Mouse (Mus musculus): ENCODE data around the gene E2f8. TPM values are rescaled to one million over a fixed set of nuclear protein-coding genes. Genes with fewer than 3 reads are reported as not detected.

E2f8 gene
- polyA plus RNA-seq, 1 experiment, result 5.4 TPM

DNA sequence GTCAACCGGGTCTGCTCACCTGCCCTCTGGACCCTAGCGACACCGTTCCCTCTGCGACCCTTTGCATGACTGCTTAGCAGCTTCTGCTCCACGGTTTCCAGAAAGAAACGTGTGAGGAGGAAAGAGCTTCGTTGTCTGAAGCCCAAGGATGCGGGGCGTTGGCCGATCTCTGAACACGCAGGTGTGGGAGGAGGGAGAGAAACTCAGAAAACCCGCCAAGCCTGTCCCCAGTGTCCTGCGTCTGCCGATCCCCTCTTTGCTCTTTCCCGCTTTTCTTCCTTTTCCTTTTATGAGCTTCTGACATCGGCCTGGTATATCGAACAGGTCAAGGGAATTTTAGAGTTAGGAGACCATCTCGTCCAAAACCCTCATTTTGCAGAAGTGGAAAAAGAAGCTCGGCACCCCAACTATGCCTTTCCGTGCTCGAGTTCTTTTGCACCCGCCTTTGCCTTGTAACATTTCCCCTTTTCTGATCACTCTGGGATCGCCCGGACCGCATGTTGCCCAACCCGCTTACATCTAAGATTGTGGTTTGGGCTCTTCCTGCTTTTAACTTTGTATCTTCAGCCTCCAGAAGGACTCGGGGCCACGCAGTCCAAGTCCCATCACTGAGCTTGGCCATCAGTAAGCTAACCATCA lies 694 bp upstream of the E2f8 start:
- Histone ChIP-seq H3K27ac (ENCODE audit: insufficient read depth, low read length) (no peak overlapping the region), H3K27me3 (ENCODE audit: control insufficient read depth, insufficient read depth, low read length) (peaks cover 5% of the 10 kb centered on the region; the same call in 1 of the 2 replicates), H3K4me3 (ENCODE audit: extremely low read depth, insufficient read depth, insufficient read length) (peak overlapping the region; percentile 63), H3K36me3 (ENCODE audit: control insufficient read depth, insufficient read depth, low read length) (no peaks in the 10 kb centered on the region), H3K4me1 (ENCODE audit: control insufficient read depth, insufficient read depth, insufficient read length) (peaks cover 4% of the 10 kb centered on the region)
- DNase-seq (ENCODE audit: low read depth in 1 of 2, low spot score in 2 of 2), result peak in 1 of 2 experiments; percentile 6
- no peak for TF ChIP-seq POLR2A (IDR thresholded peaks at IDR 0.05; ENCODE audit: low read depth, low read length)
- under 1% methylated on average over 28 of the region's 28 CpGs for WGBS

DNA sequence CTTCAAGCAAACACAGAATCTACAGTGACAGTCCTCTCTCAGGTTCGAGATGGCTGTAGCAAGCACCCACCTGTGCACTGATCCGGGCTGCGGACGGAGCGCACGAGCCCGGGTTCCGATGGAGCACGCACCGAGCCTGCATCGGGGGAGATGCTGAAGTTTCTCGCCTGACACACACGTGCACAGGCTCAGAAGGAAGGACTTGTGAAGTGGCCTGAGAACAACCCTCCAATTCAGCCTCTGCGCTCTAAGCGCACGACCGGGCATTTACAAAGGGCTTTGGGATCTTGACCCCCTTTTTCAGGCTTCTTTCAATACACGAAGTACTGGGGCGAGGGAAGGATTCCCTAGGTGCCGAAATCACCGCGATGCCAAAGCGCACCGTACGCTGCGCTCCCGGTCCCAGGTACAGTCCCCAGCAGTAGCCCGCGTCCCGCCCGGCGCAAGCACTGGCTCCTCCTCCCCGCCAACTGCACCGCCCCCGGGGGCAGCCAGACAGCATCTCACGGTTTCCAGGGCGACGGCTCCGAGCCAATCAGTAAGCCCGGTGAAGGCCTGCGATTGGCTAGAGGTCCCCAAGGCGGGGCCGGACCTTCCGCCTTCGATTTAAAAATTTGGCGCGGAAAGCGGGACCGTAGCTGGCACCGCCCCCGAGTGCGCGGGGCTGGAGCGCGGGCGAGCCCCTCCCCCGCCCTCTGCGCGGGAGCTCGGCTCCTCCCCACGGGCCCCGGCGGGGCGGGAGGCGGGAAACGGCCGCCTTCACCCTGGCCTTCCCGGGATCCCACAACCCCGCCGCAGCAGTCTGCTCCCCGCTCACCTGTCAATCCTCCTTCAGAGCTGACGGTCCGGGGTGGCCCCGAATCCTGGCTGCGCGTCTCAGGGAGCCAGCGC lies 560 bp downstream of the E2f8 start:
- H3K27me3 ChIP-seq (ENCODE audit: control insufficient read depth, insufficient read depth, low read length), result peaks cover 5% of the 10 kb centered on the region; the same call in 1 of the 2 replicates
- peaks cover 4% of the 10 kb centered on the region for H3K4me1 ChIP-seq (ENCODE audit: control insufficient read depth, insufficient read depth, insufficient read length)
- DNase-seq (ENCODE audit: low read depth in 1 of 2, low spot score in 2 of 2), result peak; percentile 86 to 94
- H3K4me3 ChIP-seq (ENCODE audit: extremely low read depth, insufficient read depth, insufficient read length), result peak overlapping the region; percentile 63
- no peak overlapping the region for H3K27ac ChIP-seq (ENCODE audit: insufficient read depth, low read length)
- no peaks in the 10 kb centered on the region for H3K36me3 ChIP-seq (ENCODE audit: control insufficient read depth, insufficient read depth, low read length)
- WGBS, result under 1% methylated on average over 77 of the region's 77 CpGs
- TF ChIP-seq CTCF (IDR thresholded peaks at IDR 0.05; ENCODE audit: extremely low read depth, insufficient read depth, insufficient read length, insufficient replicate concordance) (no peak), POLR2A (IDR thresholded peaks at IDR 0.05; ENCODE audit: low read depth, low read length) (no peak)

- TF ChIP-seq CTCF (IDR thresholded peaks at IDR 0.05; ENCODE audit: extremely low read depth, insufficient read depth, insufficient read length, insufficient replicate concordance) (no peak), POLR2A (IDR thresholded peaks at IDR 0.05; ENCODE audit: low read depth, low read length) (no peak)
- Histone ChIP-seq H3K27ac (ENCODE audit: insufficient read depth, low read length) (no peak overlapping the region), H3K27me3 (ENCODE audit: control insufficient read depth, insufficient read depth, low read length) (peaks cover 5% of the 10 kb centered on the region; the same call in 1 of the 2 replicates), H3K36me3 (ENCODE audit: control insufficient read depth, insufficient read depth, low read length) (no peaks in the 10 kb centered on the region), H3K4me3 (ENCODE audit: extremely low read depth, insufficient read depth, insufficient read length) (no peak overlapping the region), H3K4me1 (ENCODE audit: control insufficient read depth, insufficient read depth, insufficient read length) (peaks cover 4% of the 10 kb centered on the region)
- 53% methylated on average over 3 of the region's 3 CpGs for WGBS
- no peak for DNase-seq (ENCODE audit: low read depth in 1 of 2, low spot score in 2 of 2)
Observed at GRCm38 (mm10) chr7:48879574-48879973, 1.8 kb downstream of the E2f8 start.

- H3K27me3 ChIP-seq (ENCODE audit: control insufficient read depth, insufficient read depth, low read length), result peaks cover 5% of the 10 kb centered on the region; the same call in 1 of the 2 replicates
- no peak for TF ChIP-seq CTCF (IDR thresholded peaks at IDR 0.05; ENCODE audit: extremely low read depth, insufficient read depth, insufficient read length, insufficient replicate concordance)
- TF ChIP-seq POLR2A (IDR thresholded peaks at IDR 0.05; ENCODE audit: low read depth, low read length), result no peak
- DNase-seq (ENCODE audit: low read depth in 1 of 2, low spot score in 2 of 2), result no peak
- H3K36me3 ChIP-seq (ENCODE audit: control insufficient read depth, insufficient read depth, low read length), result no peaks in the 10 kb centered on the region
- WGBS, result 93% methylated on average over 15 of the region's 15 CpGs
- H3K4me1 ChIP-seq (ENCODE audit: control insufficient read depth, insufficient read depth, insufficient read length), result peaks cover 4% of the 10 kb centered on the region
- H3K4me3 ChIP-seq (ENCODE audit: extremely low read depth, insufficient read depth, insufficient read length), result no peak overlapping the region
- no peak overlapping the region for H3K27ac ChIP-seq (ENCODE audit: insufficient read depth, low read length)
Observed at GRCm38 (mm10) chr7:48877786-48878390, 3.5 kb downstream of the E2f8 start.

DNA sequence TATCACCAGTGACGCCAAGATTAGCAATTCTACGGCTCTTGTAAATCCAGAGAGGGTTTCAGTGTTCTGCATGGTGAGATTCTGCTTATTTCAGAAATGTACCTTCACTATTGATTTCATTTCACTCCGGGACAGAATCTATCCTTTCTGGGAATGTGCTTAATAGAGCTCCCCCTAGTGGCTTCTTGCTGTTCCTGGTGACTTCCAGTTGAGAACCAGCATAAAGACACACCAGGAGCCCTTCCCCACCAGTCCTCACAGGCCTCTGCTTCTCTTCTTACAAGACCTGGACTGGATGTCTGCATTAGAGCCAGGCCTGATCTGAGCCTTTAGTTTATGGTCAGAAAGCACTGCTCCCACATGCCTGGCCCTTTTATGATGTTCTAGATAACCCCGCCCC lies 4.9 kb downstream of the E2f8 start:
- H3K4me3 ChIP-seq (ENCODE audit: extremely low read depth, insufficient read depth, insufficient read length), result no peak overlapping the region
- peak; percentile 19; the same call in 1 of the 2 replicates for TF ChIP-seq CTCF (IDR thresholded peaks at IDR 0.05; ENCODE audit: extremely low read depth, insufficient read depth, insufficient read length, insufficient replicate concordance)
- TF ChIP-seq POLR2A (IDR thresholded peaks at IDR 0.05; ENCODE audit: low read depth, low read length), result no peak
- no peaks in the 10 kb centered on the region for H3K36me3 ChIP-seq (ENCODE audit: control insufficient read depth, insufficient read depth, low read length)
- H3K27ac ChIP-seq (ENCODE audit: insufficient read depth, low read length), result no peak overlapping the region
- peaks cover 4% of the 10 kb centered on the region; the same call in 1 of the 2 replicates for H3K27me3 ChIP-seq (ENCODE audit: control insufficient read depth, insufficient read depth, low read length)
- no peaks in the 10 kb centered on the region; the same call in 1 of the 2 replicates for H3K4me1 ChIP-seq (ENCODE audit: control insufficient read depth, insufficient read depth, insufficient read length)
- DNase-seq (ENCODE audit: low read depth in 1 of 2, low spot score in 2 of 2), result peak in 1 of 2 experiments; percentile 22
- 73% methylated on average over 4 of the region's 4 CpGs for WGBS

- WGBS, result 97% methylated on average over 14 of the region's 14 CpGs
- no peaks in the 10 kb centered on the region for H3K4me1 ChIP-seq (ENCODE audit: control insufficient read depth, insufficient read depth, insufficient read length)
- no peaks in the 10 kb centered on the region for H3K27me3 ChIP-seq (ENCODE audit: control insufficient read depth, insufficient read depth, low read length)
- no peaks in the 10 kb centered on the region; the same call in 1 of the 2 replicates for H3K36me3 ChIP-seq (ENCODE audit: control insufficient read depth, insufficient read depth, low read length)
- TF ChIP-seq CTCF (IDR thresholded peaks at IDR 0.05; ENCODE audit: extremely low read depth, insufficient read depth, insufficient read length, insufficient replicate concordance) (no peak), POLR2A (IDR thresholded peaks at IDR 0.05; ENCODE audit: low read depth, low read length) (no peak)
- no peak overlapping the region for H3K4me3 ChIP-seq (ENCODE audit: extremely low read depth, insufficient read depth, insufficient read length)
- no peak for DNase-seq (ENCODE audit: low read depth in 1 of 2, low spot score in 2 of 2)
- H3K27ac ChIP-seq (ENCODE audit: insufficient read depth, low read length), result no peak overlapping the region
Observed at GRCm38 (mm10) chr7:48875096-48875495, 6.3 kb downstream of the E2f8 start.
